Mouse (Mus musculus) bone marrow, adult 2 months (tissue): ENCODE results near the gene Scyl3.

ENCODE experiments used
- CTCF ChIP-seq: fragments of 200-500 bp; IDR thresholded peaks from 2 replicates; pipeline ENCODE4 v1.5.1; 2011; ENCODE audit warnings: low read length, control low read depth; ENCODE audit not compliant: control insufficient read depth, insufficient read depth
- POLR2A ChIP-seq: fragments of 200-500 bp; IDR thresholded peaks from 2 replicates; pipeline ENCODE4 v1.6.1; 2011; ENCODE audit warnings: low read depth, mild to moderate bottlenecking, control low read depth, low read length, borderline replicate concordance; ENCODE audit not compliant: control insufficient read depth

- TF ChIP-seq CTCF (no peak), POLR2A (no peak)
Measured at GRCm38 (mm10) chr1:163903411-163903810, 25.5 kb upstream of the Scyl3 start.
